Mouse (Mus musculus): ENCODE data around the gene 1700109H08Rik. TPM values are rescaled to one million over a fixed set of nuclear protein-coding genes. Genes with fewer than 3 reads are reported as not detected.
A peak's percentile ranks its signal among the peaks of the same experiment; 100 is the strongest.
"Not testable (repeated sequence)": the region's sequence is repeated elsewhere in the genome, so short reads cannot be mapped to it uniquely, and the experiment has no call there.

The 1700109H08Rik gene
- polyA plus RNA-seq (2015; fragmentation: Nextera tagmentation; extraction: Ambion mirVana): 1.2 and 1.3 TPM in 2 replicates

DNA sequence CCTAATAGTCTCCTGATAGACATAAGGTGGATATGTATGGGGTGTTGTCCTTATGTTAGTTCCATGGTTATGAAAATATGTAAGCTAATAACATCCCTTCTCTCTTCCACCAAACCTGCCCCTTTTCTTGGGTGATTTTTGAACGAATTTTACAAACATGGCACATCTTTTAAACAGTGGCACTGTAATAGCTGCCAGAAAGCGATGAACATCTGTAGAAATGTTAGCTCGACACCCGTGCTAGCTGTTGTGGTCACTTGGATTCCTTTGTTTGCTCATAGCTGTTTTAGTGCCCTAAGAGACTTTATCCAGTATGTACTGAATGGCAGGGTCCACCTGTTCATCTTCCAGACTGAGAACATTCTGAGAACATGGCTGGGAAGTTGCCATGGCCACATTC, at the start of gene 1700109H08Rik:
1700109H08Rik (plus strand) TSS at position 301 of the 400 bp plus-strand sequence.
- H3K27me3 ChIP-seq (replicated peaks; ENCODE audit: control insufficient read depth, insufficient read depth, low read length): no peaks in the 10 kb centered on the region
- 91% methylated on average over 4 of the region's 4 CpGs for WGBS
- no peak for ATAC-seq
- no peak within 1 kb of the TSS for H3K9ac ChIP-seq (ENCODE audit: low read depth, low read length)
- peaks cover 33% of the 10 kb centered on the region for H3K36me3 ChIP-seq (ENCODE audit: control insufficient read depth, insufficient read depth, low read length)
- no peak within 1 kb of the TSS for H3K4me2 ChIP-seq (ENCODE audit: low read depth, low read length)
- no peaks in the 10 kb centered on the region for H3K4me1 ChIP-seq (ENCODE audit: control insufficient read depth, insufficient read depth, low read length)
- peaks cover 6% of the 10 kb centered on the region; the same call in 1 of the 2 replicates for H3K9me3 ChIP-seq (ENCODE audit: control insufficient read depth, low read length)
- H3K4me3 ChIP-seq (ENCODE audit: low read length): no peak within 1 kb of the TSS
- no peak within 1 kb of the TSS for H3K27ac ChIP-seq (ENCODE audit: low read length)

DNA sequence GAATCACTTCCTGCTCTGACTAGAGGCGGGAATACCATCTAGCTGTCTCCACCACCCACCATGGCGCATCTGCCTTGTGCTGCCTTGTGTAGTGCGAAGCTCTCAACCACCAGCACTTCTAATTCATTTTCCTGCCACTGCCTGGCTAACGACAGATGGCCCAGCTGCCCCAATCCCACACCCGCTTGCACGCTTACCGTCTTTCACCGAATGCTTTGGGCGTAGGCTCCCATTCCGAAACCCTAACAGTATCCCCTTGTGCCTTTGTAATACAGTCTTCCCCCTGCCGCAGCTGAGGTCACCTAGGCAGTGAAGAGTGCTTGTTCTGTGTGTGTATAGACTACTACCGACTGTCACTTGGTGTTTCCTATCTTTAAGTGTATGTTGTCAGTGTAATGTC, 49.6 kb upstream of the 1700109H08Rik start:
- Histone ChIP-seq H3K27ac (ENCODE audit: low read length) (no peak overlapping the region), H3K27me3 (replicated peaks; ENCODE audit: control insufficient read depth, insufficient read depth, low read length) (no peaks in the 10 kb centered on the region), H3K4me2 (ENCODE audit: low read depth, low read length) (no peak overlapping the region), H3K4me1 (ENCODE audit: control insufficient read depth, insufficient read depth, low read length) (no peaks in the 10 kb centered on the region), H3K9me3 (ENCODE audit: control insufficient read depth, low read length) (no peaks in the 10 kb centered on the region), H3K36me3 (ENCODE audit: control insufficient read depth, insufficient read depth, low read length) (no peaks in the 10 kb centered on the region), H3K4me3 (ENCODE audit: low read length) (no peak overlapping the region), H3K9ac (ENCODE audit: low read depth, low read length) (no peak overlapping the region)
- ATAC-seq: no peak
- WGBS: 87% methylated on average over 12 of the region's 12 CpGs

DNA sequence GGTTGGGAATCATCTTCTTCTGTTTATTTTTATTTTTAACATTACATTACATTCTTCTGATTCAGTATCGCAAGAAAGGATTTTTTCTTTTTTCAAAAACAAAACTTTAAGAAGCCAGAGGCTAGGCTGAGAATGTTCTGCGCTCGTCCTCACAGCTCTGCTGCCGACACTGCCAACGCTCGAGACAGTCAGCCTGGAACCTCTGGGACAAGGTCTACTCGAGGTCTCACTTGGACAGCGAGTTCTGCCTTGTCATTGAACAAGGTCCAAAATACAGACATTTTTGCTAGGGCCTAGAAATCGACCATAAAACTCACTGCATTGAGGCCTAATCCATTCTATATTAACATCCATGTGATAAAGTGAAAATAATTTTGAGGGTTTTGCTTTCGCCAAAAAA, 48.5 kb upstream of the 1700109H08Rik start:
- ATAC-seq: no peak
- Histone ChIP-seq H3K27me3 (replicated peaks; ENCODE audit: control insufficient read depth, insufficient read depth, low read length) (no peaks in the 10 kb centered on the region), H3K4me1 (ENCODE audit: control insufficient read depth, insufficient read depth, low read length) (no peaks in the 10 kb centered on the region), H3K9me3 (ENCODE audit: control insufficient read depth, low read length) (no peaks in the 10 kb centered on the region), H3K4me3 (ENCODE audit: low read length) (no peak overlapping the region), H3K9ac (ENCODE audit: low read depth, low read length) (no peak overlapping the region), H3K27ac (ENCODE audit: low read length) (no peak overlapping the region), H3K4me2 (ENCODE audit: low read depth, low read length) (no peak overlapping the region), H3K36me3 (ENCODE audit: control insufficient read depth, insufficient read depth, low read length) (no peaks in the 10 kb centered on the region)
- 89% methylated on average over 10 of the region's 10 CpGs for WGBS

DNA sequence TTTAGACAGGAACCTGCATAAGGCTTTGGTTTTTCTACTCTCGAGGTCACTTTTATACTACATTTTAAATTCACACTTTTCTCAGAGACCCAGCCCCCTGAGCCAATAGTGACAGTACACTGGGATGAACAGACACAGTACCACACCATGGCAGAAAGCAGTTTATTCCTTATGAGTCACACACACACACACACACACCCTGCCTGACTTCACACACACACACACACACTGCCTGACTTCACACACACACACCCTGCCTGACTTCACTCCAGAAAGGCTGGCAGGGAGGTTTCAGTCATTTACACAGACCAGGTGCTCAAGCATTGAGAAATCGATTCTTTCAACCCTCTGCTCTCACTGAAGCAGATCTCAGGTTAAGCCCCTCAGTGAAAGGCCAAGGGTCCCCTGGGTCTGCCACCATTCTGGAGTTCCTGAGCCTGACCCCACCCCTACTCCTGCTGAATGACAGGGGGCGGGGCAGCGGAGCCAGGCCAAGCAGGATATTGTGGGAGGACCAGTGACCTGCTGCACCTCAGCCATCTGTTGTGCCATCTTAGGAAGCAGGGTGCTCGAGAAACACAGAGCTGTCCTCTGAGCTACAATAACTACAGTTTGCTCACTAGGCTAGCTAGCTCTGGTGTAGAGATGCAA, 44.2 kb upstream of the 1700109H08Rik start:
- no peaks in the 10 kb centered on the region for H3K9me3 ChIP-seq (ENCODE audit: control insufficient read depth, low read length)
- 63% methylated on average over 5 of the region's 5 CpGs for WGBS
- H3K4me1 ChIP-seq (ENCODE audit: control insufficient read depth, insufficient read depth, low read length): no peaks in the 10 kb centered on the region
- peak overlapping the region; percentile 19; the same call in 1 of the 2 replicates for H3K9ac ChIP-seq (ENCODE audit: low read depth, low read length)
- ATAC-seq: peak; percentile 74
- no peaks in the 10 kb centered on the region for H3K27me3 ChIP-seq (replicated peaks; ENCODE audit: control insufficient read depth, insufficient read depth, low read length)
- no peak overlapping the region for H3K4me2 ChIP-seq (ENCODE audit: low read depth, low read length)
- no peak overlapping the region for H3K27ac ChIP-seq (ENCODE audit: low read length)
- H3K4me3 ChIP-seq (ENCODE audit: low read length): no peak overlapping the region
- H3K36me3 ChIP-seq (ENCODE audit: control insufficient read depth, insufficient read depth, low read length): no peaks in the 10 kb centered on the region

DNA sequence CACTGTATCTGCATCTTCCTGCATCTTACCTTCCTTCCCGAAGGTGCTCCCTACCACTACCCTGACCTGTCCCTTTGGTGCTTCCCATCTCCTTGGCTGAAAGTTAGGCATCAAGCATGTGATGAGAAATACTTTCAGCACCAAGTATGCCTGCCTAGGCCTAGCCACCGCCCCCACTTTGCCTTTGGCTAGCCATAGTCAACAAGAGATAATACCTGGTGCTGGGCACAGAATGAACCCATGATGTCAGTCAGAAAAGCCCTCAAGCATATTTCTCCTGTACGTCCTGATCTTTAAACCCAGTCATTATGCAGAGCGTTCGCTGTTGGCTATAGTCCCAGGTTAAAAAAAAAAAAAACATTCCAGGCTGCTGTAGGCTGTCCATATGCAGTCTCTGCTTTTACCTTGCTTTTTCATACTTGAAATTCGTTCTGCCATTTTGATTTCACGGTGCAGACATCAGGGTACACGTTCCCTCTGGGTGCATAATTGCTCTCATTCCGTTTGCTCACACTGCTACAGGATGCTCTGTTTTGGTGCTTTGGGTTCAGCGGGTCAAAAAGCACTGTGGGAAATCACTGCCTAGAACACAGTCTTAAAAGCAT, 41.7 kb upstream of the 1700109H08Rik start:
- Histone ChIP-seq H3K9me3 (ENCODE audit: control insufficient read depth, low read length) (no peaks in the 10 kb centered on the region), H3K4me2 (ENCODE audit: low read depth, low read length) (no peak overlapping the region), H3K36me3 (ENCODE audit: control insufficient read depth, insufficient read depth, low read length) (no peaks in the 10 kb centered on the region), H3K27me3 (replicated peaks; ENCODE audit: control insufficient read depth, insufficient read depth, low read length) (no peaks in the 10 kb centered on the region), H3K4me1 (ENCODE audit: control insufficient read depth, insufficient read depth, low read length) (no peaks in the 10 kb centered on the region), H3K9ac (ENCODE audit: low read depth, low read length) (no peak overlapping the region), H3K4me3 (ENCODE audit: low read length) (no peak overlapping the region), H3K27ac (ENCODE audit: low read length) (no peak overlapping the region)
- ATAC-seq: no peak
- 78% methylated on average over 10 of the region's 10 CpGs for WGBS

DNA sequence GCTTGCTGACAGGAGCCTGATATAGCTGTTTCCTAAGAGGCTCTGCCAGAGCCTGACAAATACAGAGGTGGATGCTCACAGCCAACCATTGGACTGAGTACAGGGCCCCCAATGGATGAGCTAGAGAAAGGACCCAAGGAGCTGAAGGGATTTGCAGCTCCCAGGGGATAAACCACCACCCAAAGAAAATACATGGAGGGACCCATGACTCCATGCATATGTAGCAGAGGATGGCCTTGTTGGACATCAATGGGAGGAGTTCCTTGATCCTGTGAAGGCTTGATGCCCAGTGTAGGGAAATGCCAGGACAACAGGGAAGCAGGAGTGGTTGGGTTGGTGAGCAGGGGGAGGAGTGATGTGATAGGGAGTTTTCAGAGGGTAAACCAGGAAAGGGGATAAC, 39.3 kb upstream of the 1700109H08Rik start:
- not testable (repeated sequence) for H3K9me3 ChIP-seq (ENCODE audit: control insufficient read depth, low read length); ATAC-seq; H3K27ac ChIP-seq (ENCODE audit: low read length); H3K36me3 ChIP-seq (ENCODE audit: control insufficient read depth, insufficient read depth, low read length); H3K9ac ChIP-seq (ENCODE audit: low read depth, low read length); H3K4me2 ChIP-seq (ENCODE audit: low read depth, low read length); H3K27me3 ChIP-seq (replicated peaks; ENCODE audit: control insufficient read depth, insufficient read depth, low read length); H3K4me1 ChIP-seq (ENCODE audit: control insufficient read depth, insufficient read depth, low read length); H3K4me3 ChIP-seq (ENCODE audit: low read length)

DNA sequence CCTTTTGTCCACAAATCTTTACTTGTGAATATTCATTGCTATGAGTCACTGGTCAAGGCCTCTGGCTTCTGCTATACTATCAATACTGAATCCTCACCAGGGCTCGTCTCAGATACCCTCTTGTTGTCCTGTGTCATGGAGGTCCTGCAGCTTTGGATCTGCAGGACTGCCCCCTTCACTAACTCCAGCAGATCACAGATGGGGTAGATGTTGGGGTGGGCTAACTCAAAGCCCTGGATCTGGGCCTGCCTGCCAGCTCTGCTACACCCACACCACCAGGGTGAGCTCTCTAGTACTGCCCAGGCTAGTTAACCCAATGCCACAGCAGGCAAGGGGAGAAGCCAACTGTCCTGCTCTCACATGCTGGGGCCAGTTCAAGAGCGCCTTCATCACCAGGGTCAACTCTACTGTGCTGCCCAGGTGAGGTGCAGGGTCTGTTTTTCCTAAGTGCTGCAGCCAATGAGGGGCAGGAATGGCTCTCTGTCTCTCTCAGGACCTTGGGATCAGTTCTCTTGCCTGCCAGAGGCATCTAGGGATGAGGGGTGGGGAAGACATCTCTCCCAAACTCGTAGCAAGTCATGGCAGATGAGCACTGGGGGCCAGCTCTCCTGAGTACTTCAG, 34.7 kb upstream of the 1700109H08Rik start:
- no peaks in the 10 kb centered on the region for H3K9me3 ChIP-seq (ENCODE audit: control insufficient read depth, low read length)
- no peak overlapping the region for H3K27ac ChIP-seq (ENCODE audit: low read length)
- 70% methylated on average over 3 of the region's 3 CpGs for WGBS
- no peak overlapping the region for H3K4me3 ChIP-seq (ENCODE audit: low read length)
- H3K4me2 ChIP-seq (ENCODE audit: low read depth, low read length): no peak overlapping the region
- H3K36me3 ChIP-seq (ENCODE audit: control insufficient read depth, insufficient read depth, low read length): no peaks in the 10 kb centered on the region
- ATAC-seq: no peak
- no peaks in the 10 kb centered on the region for H3K4me1 ChIP-seq (ENCODE audit: control insufficient read depth, insufficient read depth, low read length)
- no peak overlapping the region for H3K9ac ChIP-seq (ENCODE audit: low read depth, low read length)
- H3K27me3 ChIP-seq (replicated peaks; ENCODE audit: control insufficient read depth, insufficient read depth, low read length): no peaks in the 10 kb centered on the region

DNA sequence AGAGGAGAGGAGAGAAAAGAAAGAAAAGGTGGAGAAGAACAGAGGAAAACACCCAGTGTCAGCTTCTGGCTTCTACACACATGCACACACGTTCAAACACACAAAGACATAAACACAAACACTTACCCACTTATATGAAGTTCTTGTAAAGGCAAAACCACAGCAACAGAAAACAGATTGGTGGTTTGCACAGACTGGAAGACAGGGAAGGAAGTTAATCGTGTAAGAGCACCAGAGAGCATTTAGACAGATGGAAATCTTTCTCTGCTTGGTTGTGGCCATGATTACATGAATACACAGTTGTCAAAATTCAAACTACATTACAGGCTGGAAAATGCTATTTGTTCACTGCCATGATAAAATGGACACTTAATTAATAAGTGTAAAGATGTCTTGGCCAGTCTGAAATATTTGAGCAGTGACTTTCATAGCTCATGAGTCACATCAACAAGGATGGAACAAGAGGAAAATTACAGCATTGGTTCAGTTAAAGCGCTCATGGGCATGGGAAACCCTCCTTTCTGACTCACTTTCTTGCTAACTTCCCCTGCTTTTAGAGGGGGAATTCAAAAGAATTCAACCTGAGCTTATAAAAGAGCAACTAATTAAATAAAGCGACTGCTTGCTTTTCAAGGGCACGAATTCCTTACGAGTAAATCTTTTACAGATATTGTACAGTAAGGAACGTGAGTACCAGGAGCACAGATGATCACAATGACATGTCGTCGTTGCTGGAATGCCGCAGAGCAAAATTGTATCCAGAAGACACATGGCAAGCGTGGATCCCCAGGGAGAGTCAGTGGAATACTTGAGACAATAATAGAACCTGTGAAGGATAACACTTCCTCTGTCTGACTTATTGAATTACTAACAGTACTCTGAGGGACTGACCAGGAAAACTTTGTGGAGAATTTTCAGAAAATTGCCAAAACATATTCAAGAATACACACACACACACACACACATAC, 32.6 kb upstream of the 1700109H08Rik start:
- no peaks in the 10 kb centered on the region for H3K36me3 ChIP-seq (ENCODE audit: control insufficient read depth, insufficient read depth, low read length)
- 63% methylated on average over 11 of the region's 11 CpGs for WGBS

DNA sequence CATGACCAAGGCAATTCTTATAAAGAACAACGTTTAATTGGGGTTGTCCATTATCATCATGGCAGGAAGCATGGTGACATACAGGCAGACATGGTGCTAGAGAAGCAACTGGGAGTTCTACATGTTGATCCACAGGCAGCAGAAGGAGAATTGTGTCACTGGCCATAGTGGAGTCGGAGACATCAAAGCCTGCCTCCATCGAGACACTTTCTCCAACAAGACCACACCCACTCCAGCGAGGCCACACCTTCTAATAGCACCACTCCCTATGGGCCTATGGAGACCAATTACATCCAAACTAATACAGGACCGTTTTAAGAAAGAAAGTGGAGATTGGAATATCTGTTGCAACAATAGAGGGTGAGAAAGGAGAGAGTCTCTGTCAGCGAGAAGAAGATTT, 29.5 kb upstream of the 1700109H08Rik start:
- 81% methylated on average over 6 of the region's 6 CpGs for WGBS
- H3K4me3 ChIP-seq (ENCODE audit: low read length): no peak overlapping the region
- ATAC-seq: no peak

More for the DNA sequence above, 32.6 kb upstream of the 1700109H08Rik start:
- H3K27ac ChIP-seq (ENCODE audit: low read length): no peak overlapping the region
- no peak overlapping the region for H3K4me2 ChIP-seq (ENCODE audit: low read depth, low read length)
- H3K4me3 ChIP-seq (ENCODE audit: low read length): no peak overlapping the region
- H3K9ac ChIP-seq (ENCODE audit: low read depth, low read length): no peak overlapping the region
- no peaks in the 10 kb centered on the region for H3K9me3 ChIP-seq (ENCODE audit: control insufficient read depth, low read length)
- no peak for ATAC-seq
- no peaks in the 10 kb centered on the region for H3K4me1 ChIP-seq (ENCODE audit: control insufficient read depth, insufficient read depth, low read length)
- H3K27me3 ChIP-seq (replicated peaks; ENCODE audit: control insufficient read depth, insufficient read depth, low read length): no peaks in the 10 kb centered on the region

More for the DNA sequence above, 29.5 kb upstream of the 1700109H08Rik start:
- H3K4me2 ChIP-seq (ENCODE audit: low read depth, low read length): no peak overlapping the region
- peaks cover 7% of the 10 kb centered on the region for H3K4me1 ChIP-seq (ENCODE audit: control insufficient read depth, insufficient read depth, low read length)
- H3K36me3 ChIP-seq (ENCODE audit: control insufficient read depth, insufficient read depth, low read length): no peaks in the 10 kb centered on the region
- H3K9me3 ChIP-seq (ENCODE audit: control insufficient read depth, low read length): no peaks in the 10 kb centered on the region
- H3K9ac ChIP-seq (ENCODE audit: low read depth, low read length): no peak overlapping the region
- no peaks in the 10 kb centered on the region for H3K27me3 ChIP-seq (replicated peaks; ENCODE audit: control insufficient read depth, insufficient read depth, low read length)
- H3K27ac ChIP-seq (ENCODE audit: low read length): no peak overlapping the region

All from intestine, embryonic 16.5 days (tissue).